Mouse (Mus musculus): ENCODE data around the gene Ica1.

Gene Ica1

GRCm38 (mm10) chr6:8744273-8744785 is 34.0 kb downstream of the Ica1 start:
- in situ Hi-C loops (cut with MboI, MseI) = no loop called here

GRCm38 (mm10) chr6:8742449-8742848 is 35.8 kb downstream of the Ica1 start:
- in situ Hi-C loops (cut with MboI, MseI) = no loop called here

- in situ Hi-C loops (cut with MboI, MseI) = no loop called here
Observed at GRCm38 (mm10) chr6:8741659-8742058, 36.6 kb downstream of the Ica1 start.

GRCm38 (mm10) chr6:8740092-8740491 is 38.2 kb downstream of the Ica1 start:
- in situ Hi-C loops (cut with MboI, MseI) = no loop called here

- in situ Hi-C loops (cut with MboI, MseI) = loop anchor here (10.0 kb wide), 1 partner anchor 244 kb away; no protein-coding TSS in a partner anchor
Observed at GRCm38 (mm10) chr6:8738396-8738795, 39.9 kb downstream of the Ica1 start.

GRCm38 (mm10) chr6:8736493-8736820 is 41.8 kb downstream of the Ica1 start:
- in situ Hi-C loops (cut with MboI, MseI) = loop anchor here (10.0 kb wide), 1 partner anchor 242 kb away; no protein-coding TSS in a partner anchor

- in situ Hi-C loops (cut with MboI, MseI) = loop anchor here (10.0 kb wide), 1 partner anchor 241 kb away; no protein-coding TSS in a partner anchor
Observed at GRCm38 (mm10) chr6:8735657-8736492, 42.4 kb downstream of the Ica1 start.

- in situ Hi-C loops (cut with MboI, MseI) = loop anchor here (10.0 kb wide), 1 partner anchor 240 kb away; no protein-coding TSS in a partner anchor
Observed at GRCm38 (mm10) chr6:8735044-8735443, 43.2 kb downstream of the Ica1 start.

- in situ Hi-C loops (cut with MboI, MseI) = loop anchor here (10.0 kb wide), 1 partner anchor 238 kb away; no protein-coding TSS in a partner anchor
Observed at GRCm38 (mm10) chr6:8732492-8732891, 45.8 kb downstream of the Ica1 start.

GRCm38 (mm10) chr6:8731656-8732191 is 46.6 kb downstream of the Ica1 start:
- in situ Hi-C loops (cut with MboI, MseI) = loop anchor here (10.0 kb wide), 1 partner anchor 237 kb away; no protein-coding TSS in a partner anchor

- in situ Hi-C loops (cut with MboI, MseI) = loop anchor here (10.0 kb wide), 1 partner anchor 236 kb away; no protein-coding TSS in a partner anchor
Observed at GRCm38 (mm10) chr6:8730433-8730832, 47.9 kb downstream of the Ica1 start.

- in situ Hi-C loops (cut with MboI, MseI) = no loop called here
Observed at GRCm38 (mm10) chr6:8727806-8728205, 50.5 kb downstream of the Ica1 start.

- in situ Hi-C loops (cut with MboI, MseI) = no loop called here
Observed at GRCm38 (mm10) chr6:8725610-8726009, 52.7 kb downstream of the Ica1 start.

- in situ Hi-C loops (cut with MboI, MseI) = loop anchor here (5.0 kb wide), 1 partner anchor 437 kb away; no protein-coding TSS in a partner anchor
Observed at GRCm38 (mm10) chr6:8719692-8720091, 58.6 kb downstream of the Ica1 start.

GRCm38 (mm10) chr6:8717967-8718366 is 60.3 kb downstream of the Ica1 start:
- in situ Hi-C loops (cut with MboI, MseI) = no loop called here

- in situ Hi-C loops (cut with MboI, MseI) = no loop called here
Observed at GRCm38 (mm10) chr6:8716539-8716938, 61.7 kb downstream of the Ica1 start.

GRCm38 (mm10) chr6:8711246-8711645 is 67.0 kb downstream of the Ica1 start:
- in situ Hi-C loops (cut with MboI, MseI) = no loop called here

- in situ Hi-C loops (cut with MboI, MseI) = no loop called here
Observed at GRCm38 (mm10) chr6:8694636-8695514, 83.4 kb downstream of the Ica1 start.

- in situ Hi-C loops (cut with MboI, MseI) = no loop called here
Observed at GRCm38 (mm10) chr6:8693926-8694635, 84.2 kb downstream of the Ica1 start.

- in situ Hi-C loops (cut with MboI, MseI) = no loop called here
Observed at GRCm38 (mm10) chr6:8693141-8693881, 85.0 kb downstream of the Ica1 start.

Data from T-helper 2 cell (primary cell).